Comparison of ENCODE assay signal across 16 mouse cellular contexts in the genomic region with DNA sequence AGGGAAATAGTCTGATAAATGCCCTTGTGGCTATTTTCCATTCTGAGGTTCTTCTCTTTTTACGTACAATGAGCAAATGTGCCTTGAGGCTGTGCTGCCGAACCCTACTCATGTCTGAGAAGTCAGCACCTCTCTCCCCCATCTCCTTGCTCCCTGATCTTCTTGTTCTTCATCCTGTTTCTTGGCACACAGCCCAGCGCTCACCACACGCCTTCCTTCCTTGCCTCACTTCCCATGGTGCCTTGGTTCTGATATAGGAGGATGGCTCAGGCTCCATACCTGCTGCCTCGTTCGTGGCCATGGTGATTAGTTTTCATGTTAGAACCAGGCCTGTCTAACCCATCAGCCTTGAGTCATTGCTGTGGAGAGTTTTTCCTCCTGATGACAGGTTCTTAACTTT.
A peak's percentile ranks its signal among the peaks of the same experiment; 100 is the strongest.
DNase-seq lines count a peak whose midpoint lies in the region; ATAC-seq lines count a peak whose summit lies in the region.
"Had no signal": no experiment of that assay in that cellular context is flagged by ENCODE, and none has a peak within 500 bp of the region (broad histone marks: within the 10 kb centered on the region; RNA-seq: fewer than 3 reads in every experiment).

No protein-coding gene starts in this region.

- peak; percentile 38 to 53 for DNase-seq in cerebellum, postnatal 10 days
- DNase-seq in cerebellum, adult 8-10 months = no peak
- DNase-seq in heart, postnatal 36 days = no peak
- peak; percentile 25 for DNase-seq in left cerebral cortex, postnatal 4 days
- no peak for DNase-seq in left cerebral cortex, adult 11 months (ENCODE audit: low spot score)
- no peak for DNase-seq in frontal cortex, postnatal 10 days (ENCODE audit: low spot score in 2 of 2)
- DNase-seq: adrenal gland, postnatal 10 days; cerebellum, adult 2 months; gastrocnemius, postnatal 10 days; kidney, adult 2 months had no signal

- no peak overlapping the region for H3K4me3 ChIP-seq in heart, embryonic 13.5 days
- H3K4me3 ChIP-seq: embryonic facial prominence, embryonic 12.5 days; forebrain, embryonic 15.5 days; hindbrain, embryonic 13.5 days; intestine, embryonic 15.5 days had no signal

- ATAC-seq in heart, embryonic 13.5 days (ENCODE audit: extremely low read depth, insufficient number of reproducible peaks, low FRiP score, low TSS enrichment) = no peak
- ATAC-seq: forebrain, embryonic 15.5 days; hindbrain, postnatal 0 days; intestine, embryonic 15.5 days had no signal

- peak overlapping the region; percentile 31; the same call in 1 of the 2 replicates for H3K27ac ChIP-seq in heart, embryonic 13.5 days (replicated peaks)
- H3K27ac ChIP-seq: embryonic facial prominence, embryonic 12.5 days; forebrain, embryonic 15.5 days; hindbrain, embryonic 13.5 days; hindbrain, postnatal 0 days; intestine, embryonic 15.5 days had no signal

- H3K4me2 ChIP-seq in heart, embryonic 13.5 days = no peak overlapping the region
- H3K4me2 ChIP-seq: embryonic facial prominence, embryonic 12.5 days; forebrain, embryonic 15.5 days; hindbrain, embryonic 13.5 days; intestine, embryonic 15.5 days had no signal

- H3K4me1 ChIP-seq in heart, embryonic 13.5 days = peaks cover 18% of the 10 kb centered on the region
- H3K4me1 ChIP-seq: embryonic facial prominence, embryonic 12.5 days; forebrain, embryonic 15.5 days; intestine, embryonic 15.5 days had no signal

- no peaks in the 10 kb centered on the region for H3K9me3 ChIP-seq in heart, embryonic 13.5 days
- H3K9me3 ChIP-seq: embryonic facial prominence, embryonic 12.5 days; forebrain, embryonic 15.5 days; hindbrain, embryonic 13.5 days; intestine, embryonic 15.5 days had no signal

- 47% methylated on average over 6 of the region's 6 CpGs for WGBS in heart, embryonic 13.5 days

- H3K36me3 ChIP-seq in heart, embryonic 13.5 days = peaks cover 11% of the 10 kb centered on the region
- H3K36me3 ChIP-seq: embryonic facial prominence, embryonic 12.5 days; forebrain, embryonic 15.5 days; intestine, embryonic 15.5 days had no signal

- intact Hi-C loops in heart, postnatal 36 days (cut with DNase I) = no loop called here
- intact Hi-C loops in left cerebral cortex, postnatal 4 days (cut with DNase I) = no loop called here

- no peak overlapping the region for H3K9ac ChIP-seq in heart, embryonic 13.5 days
- H3K9ac ChIP-seq: embryonic facial prominence, embryonic 12.5 days; forebrain, embryonic 15.5 days; hindbrain, embryonic 13.5 days; intestine, embryonic 15.5 days had no signal

- H3K27me3 ChIP-seq in heart, embryonic 13.5 days (replicated peaks) = no peaks in the 10 kb centered on the region
- H3K27me3 ChIP-seq: embryonic facial prominence, embryonic 12.5 days; forebrain, embryonic 15.5 days; hindbrain, embryonic 13.5 days; intestine, embryonic 15.5 days had no signal

Comparison
In these comparisons a context has a peak if more than half of its experiments do, and no peak if none do; other contexts are left out.
1. DNase-seq: peak in cerebellum, postnatal 10 days (2 of 2) and left cerebral cortex, postnatal 4 days (single experiment); none in cerebellum, adult 8-10 months (single experiment), heart, postnatal 36 days (0 of 2), left cerebral cortex, adult 11 months (single experiment) and frontal cortex, postnatal 10 days (0 of 2).